Mouse (Mus musculus): Measurements from ENCODE around the gene Ttc5. TPM values are rescaled to one million over a fixed set of nuclear protein-coding genes. Genes with fewer than 3 reads are reported as not detected.

Ttc5 gene
- polyA plus RNA-seq, 1 experiment from 2014 or later, result 17.7 TPM

GRCm38 (mm10) chr14:50802441-50802840 lies 17.1 kb upstream of the Ttc5 start:
- Histone ChIP-seq H3K9ac (replicated peaks) (no peak overlapping the region), H3K9me3 (ENCODE audit: low read length) (no peaks in the 10 kb centered on the region), H3K27ac (ENCODE audit: low read depth) (no peak overlapping the region), H3K27me3 (ENCODE audit: insufficient read depth, low read length) (no peaks in the 10 kb centered on the region), H3K4me2 (ENCODE audit: low read depth, low read length) (no peak overlapping the region), H3K4me1 (ENCODE audit: insufficient read depth) (peaks cover 3% of the 10 kb centered on the region; the same call in 1 of the 2 replicates), H3K4me3 (ENCODE audit: low read depth, low read length) (no peak overlapping the region), H3K36me3 (replicated peaks; ENCODE audit: insufficient read depth, low read length) (no peaks in the 10 kb centered on the region)
- DNase-seq (no peak), ATAC-seq (no peak)
- TF ChIP-seq CTCF (IDR thresholded peaks at IDR 0.05; ENCODE audit: low read depth), result no peak
- no peak for TF ChIP-seq EP300 (IDR thresholded peaks at IDR 0.05; ENCODE audit: low read depth)
- WGBS (ENCODE audit: insufficient replicate concordance), result 84% methylated on average over 6 of the region's 6 CpGs

GRCm38 (mm10) chr14:50799502-50800259 lies 14.4 kb upstream of the Ttc5 start:
- no peak overlapping the region for H3K4me3 ChIP-seq (ENCODE audit: low read depth, low read length)
- no peaks in the 10 kb centered on the region for H3K9me3 ChIP-seq (ENCODE audit: low read length)
- TF ChIP-seq CTCF (IDR thresholded peaks at IDR 0.05; ENCODE audit: low read depth) (peak; percentile 69), EP300 (IDR thresholded peaks at IDR 0.05; ENCODE audit: low read depth) (no peak)
- no peak overlapping the region for H3K9ac ChIP-seq (replicated peaks)
- WGBS (ENCODE audit: insufficient replicate concordance), result 5% methylated on average over 3 of the region's 3 CpGs
- H3K4me1 ChIP-seq (ENCODE audit: insufficient read depth), result no peaks in the 10 kb centered on the region
- no peak overlapping the region for H3K4me2 ChIP-seq (ENCODE audit: low read depth, low read length)
- H3K27ac ChIP-seq (ENCODE audit: low read depth), result no peak overlapping the region
- H3K36me3 ChIP-seq (replicated peaks; ENCODE audit: insufficient read depth, low read length), result no peaks in the 10 kb centered on the region
- no peak for ATAC-seq
- peak; percentile 28 for DNase-seq
- no peaks in the 10 kb centered on the region for H3K27me3 ChIP-seq (ENCODE audit: insufficient read depth, low read length)

GRCm38 (mm10) chr14:50798512-50798911 lies 13.2 kb upstream of the Ttc5 start:
- Histone ChIP-seq H3K4me2 (ENCODE audit: low read depth, low read length) (no peak overlapping the region), H3K9me3 (ENCODE audit: low read length) (no peaks in the 10 kb centered on the region), H3K27me3 (ENCODE audit: insufficient read depth, low read length) (no peaks in the 10 kb centered on the region), H3K4me3 (ENCODE audit: low read depth, low read length) (no peak overlapping the region), H3K9ac (replicated peaks) (no peak overlapping the region), H3K27ac (ENCODE audit: low read depth) (no peak overlapping the region), H3K36me3 (replicated peaks; ENCODE audit: insufficient read depth, low read length) (no peaks in the 10 kb centered on the region), H3K4me1 (ENCODE audit: insufficient read depth) (no peaks in the 10 kb centered on the region)
- DNase-seq, result peak; percentile 35
- 50% methylated on average over 2 of the region's 2 CpGs for WGBS (ENCODE audit: insufficient replicate concordance)
- TF ChIP-seq EP300 (IDR thresholded peaks at IDR 0.05; ENCODE audit: low read depth), result no peak
- peak; percentile 63 for TF ChIP-seq CTCF (IDR thresholded peaks at IDR 0.05; ENCODE audit: low read depth)
- ATAC-seq, result 0 out of 2 replicates have a peak, but pooled peaks have one; percentile 38

GRCm38 (mm10) chr14:50796464-50796863 lies 11.1 kb upstream of the Ttc5 start:
- 74% methylated on average over 1 of the region's 1 CpGs for WGBS (ENCODE audit: insufficient replicate concordance)
- no peaks in the 10 kb centered on the region for H3K4me1 ChIP-seq (ENCODE audit: insufficient read depth)
- TF ChIP-seq CTCF (IDR thresholded peaks at IDR 0.05; ENCODE audit: low read depth), result no peak
- TF ChIP-seq EP300 (IDR thresholded peaks at IDR 0.05; ENCODE audit: low read depth), result no peak

GRCm38 (mm10) chr14:50795965-50796364 lies 10.6 kb upstream of the Ttc5 start:
- no peaks in the 10 kb centered on the region for H3K27me3 ChIP-seq (ENCODE audit: insufficient read depth, low read length)
- no peak for ATAC-seq
- H3K4me3 ChIP-seq (ENCODE audit: low read depth, low read length), result no peak overlapping the region
- DNase-seq, result no peak
- H3K27ac ChIP-seq (ENCODE audit: low read depth), result no peak overlapping the region
- H3K4me2 ChIP-seq (ENCODE audit: low read depth, low read length), result no peak overlapping the region
- TF ChIP-seq CTCF (IDR thresholded peaks at IDR 0.05; ENCODE audit: low read depth) (no peak), EP300 (IDR thresholded peaks at IDR 0.05; ENCODE audit: low read depth) (no peak)
- H3K9ac ChIP-seq (replicated peaks), result no peak overlapping the region
- 72% methylated on average over 4 of the region's 4 CpGs for WGBS (ENCODE audit: insufficient replicate concordance)
- H3K36me3 ChIP-seq (replicated peaks; ENCODE audit: insufficient read depth, low read length), result no peaks in the 10 kb centered on the region
- no peaks in the 10 kb centered on the region for H3K9me3 ChIP-seq (ENCODE audit: low read length)
- H3K4me1 ChIP-seq (ENCODE audit: insufficient read depth), result no peaks in the 10 kb centered on the region

More at GRCm38 (mm10) chr14:50796464-50796863, 11.1 kb upstream of the Ttc5 start:
- no peak overlapping the region for H3K4me3 ChIP-seq (ENCODE audit: low read depth, low read length)
- ATAC-seq (no peak), DNase-seq (no peak)
- H3K9ac ChIP-seq (replicated peaks), result no peak overlapping the region
- H3K27ac ChIP-seq (ENCODE audit: low read depth), result no peak overlapping the region
- no peaks in the 10 kb centered on the region for H3K36me3 ChIP-seq (replicated peaks; ENCODE audit: insufficient read depth, low read length)
- H3K27me3 ChIP-seq (ENCODE audit: insufficient read depth, low read length), result no peaks in the 10 kb centered on the region
- no peak overlapping the region for H3K4me2 ChIP-seq (ENCODE audit: low read depth, low read length)
- H3K9me3 ChIP-seq (ENCODE audit: low read length), result no peaks in the 10 kb centered on the region

GRCm38 (mm10) chr14:50795261-50795935 lies 10.1 kb upstream of the Ttc5 start:
- no peaks in the 10 kb centered on the region for H3K4me1 ChIP-seq (ENCODE audit: insufficient read depth)
- no peak overlapping the region for H3K27ac ChIP-seq (ENCODE audit: low read depth)
- DNase-seq, result no peak
- no peaks in the 10 kb centered on the region for H3K9me3 ChIP-seq (ENCODE audit: low read length)
- no peak overlapping the region for H3K4me3 ChIP-seq (ENCODE audit: low read depth, low read length)
- H3K9ac ChIP-seq (replicated peaks), result no peak overlapping the region
- WGBS (ENCODE audit: insufficient replicate concordance), result 89% methylated on average over 24 of the region's 24 CpGs
- no peaks in the 10 kb centered on the region for H3K27me3 ChIP-seq (ENCODE audit: insufficient read depth, low read length)
- no peak for ATAC-seq
- H3K36me3 ChIP-seq (replicated peaks; ENCODE audit: insufficient read depth, low read length), result no peaks in the 10 kb centered on the region
- no peak for TF ChIP-seq EP300 (IDR thresholded peaks at IDR 0.05; ENCODE audit: low read depth)
- H3K4me2 ChIP-seq (ENCODE audit: low read depth, low read length), result no peak overlapping the region
